Mouse (Mus musculus) midbrain, embryonic 14.5 days (tissue): ENCODE data around the gene Rab20. TPM values are rescaled to one million over a fixed set of nuclear protein-coding genes. Genes with fewer than 3 reads are reported as not detected.
"Not testable (repeated sequence)": the region's sequence is repeated elsewhere in the genome, so short reads cannot be mapped to it uniquely, and the experiment has no call there.

Experiments
- ATAC-seq: fragments of 200-750 bp; cut with Nextera tagmentation; 2 replicates; pipeline ENCODE4 v1.8.0; 2017; ENCODE audit warnings: moderate number of reproducible peaks, moderate library complexity; ENCODE audit not compliant: low FRiP score, low TSS enrichment
- DNase-seq: peaks from one replicate; pipeline ENCODE4 v3.0.0-alpha.2; 2015
- H3K27ac ChIP-seq: fragments of 300-500 bp; sonication (generic); replicated peaks from 2 replicates; pipeline ENCODE4 v1.5.1; 2014; ENCODE audit warnings: mild to moderate bottlenecking, low read depth, low read length, moderate library complexity
- H3K27me3 ChIP-seq: fragments of 300-500 bp; sonication (generic); 2 replicates; pipeline ENCODE4 v1.6.1; 2014; ENCODE audit warnings: low read length, control low read depth, mixed read lengths; ENCODE audit not compliant: control insufficient read depth, insufficient read depth
- H3K36me3 ChIP-seq: fragments of 300-500 bp; sonication (generic); 2 replicates; pipeline ENCODE4 v1.6.1; 2014; ENCODE audit warnings: low read length, control low read depth; ENCODE audit not compliant: control insufficient read depth, insufficient read depth
- H3K4me1 ChIP-seq: fragments of 300-500 bp; sonication (generic); 2 replicates; pipeline ENCODE4 v1.6.1; 2014; ENCODE audit warnings: mild to moderate bottlenecking, antibody characterized with exemption, low read length, control low read depth; ENCODE audit not compliant: control insufficient read depth, insufficient read depth
- H3K4me2 ChIP-seq: fragments of 300-500 bp; sonication (generic); 2 replicates; pipeline ENCODE4 v1.6.1; 2014; ENCODE audit warnings: mild to moderate bottlenecking, low read length, moderate library complexity
- H3K4me3 ChIP-seq: fragments of 300-500 bp; sonication (generic); replicated peaks from 2 replicates; pipeline ENCODE4 v1.5.1; 2014; ENCODE audit warnings: low read depth, low read length
- H3K9ac ChIP-seq: fragments of 300-500 bp; sonication (generic); replicated peaks from 2 replicates; pipeline ENCODE4 v1.6.1; 2014; ENCODE audit warnings: mild to moderate bottlenecking, low read length, moderate library complexity
- H3K9me3 ChIP-seq: fragments of 300-500 bp; sonication (generic); 2 replicates; pipeline ENCODE4 v1.6.1; 2016; ENCODE audit warnings: low read length, control low read depth, mixed read lengths; ENCODE audit not compliant: control insufficient read depth
- WGBS: fragments of 180-500 bp; shearing (Covaris S2); extraction: QIAGEN DNeasy Blood & Tissue Kit; methylation state at CpG from one replicate; pipeline ENCODE4 v1.1.7; 2014; 5-methylcytosine and 5-hydroxymethylcytosine counted together
- polyA plus RNA-seq: library from polyadenylated mRNA; unstranded; fragments of >200 nt; fragmentation: Nextera tagmentation; extraction: Ambion mirVana; gene quantifications from 2 replicates; pipeline ENCODE4 v1.2.1, GENCODE M21; 2014

The Rab20 gene
- polyA plus RNA-seq, 1 experiment from 2014 or later: 0.25 TPM

DNA sequence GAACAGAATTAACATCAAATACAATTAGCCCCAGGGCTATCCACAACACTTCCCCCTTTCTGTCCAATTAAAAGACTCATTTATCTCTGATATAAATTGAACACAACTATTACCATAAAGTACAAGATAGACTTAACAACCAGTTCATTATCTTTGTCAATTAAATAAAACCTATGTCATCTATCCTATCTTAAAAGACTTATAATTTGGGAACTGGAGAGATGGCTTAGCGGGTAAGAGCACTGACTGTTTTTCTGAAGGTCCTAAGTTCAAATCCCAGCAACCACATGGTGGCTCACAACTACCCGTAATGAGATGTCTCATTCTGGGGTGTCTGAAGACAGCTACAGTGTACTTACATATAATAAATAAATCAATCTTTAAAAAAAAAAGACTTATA is 13.8 kb upstream of the Rab20 start:
- ATAC-seq, H3K27ac ChIP-seq, H3K9ac ChIP-seq, H3K27me3 ChIP-seq, H3K4me2 ChIP-seq, H3K4me3 ChIP-seq, H3K4me1 ChIP-seq, H3K36me3 ChIP-seq, H3K9me3 ChIP-seq, DNase-seq: not testable (repeated sequence)
- 84% methylated on average over 2 of the region's 2 CpGs for WGBS

GRCm38 (mm10) chr8:11487229-11487628 is 8.7 kb upstream of the Rab20 start:
- Histone ChIP-seq H3K4me1 (no peaks in the 10 kb centered on the region), H3K4me2 (no peak overlapping the region), H3K9me3 (no peaks in the 10 kb centered on the region), H3K36me3 (no peaks in the 10 kb centered on the region), H3K27me3 (0 out of 2 replicates have a peak, but pooled peaks cover 3% of the 10 kb centered on the region), H3K4me3 (no peak overlapping the region), H3K9ac (no peak overlapping the region), H3K27ac (no peak overlapping the region)
- WGBS: 74% methylated on average over 4 of the region's 4 CpGs
- ATAC-seq: no peak
- DNase-seq: no peak

GRCm38 (mm10) chr8:11486142-11486541 is 7.6 kb upstream of the Rab20 start:
- peak; percentile 87 for DNase-seq
- Histone ChIP-seq H3K4me2 (no peak overlapping the region), H3K9ac (no peak overlapping the region), H3K4me3 (no peak overlapping the region), H3K27ac (no peak overlapping the region), H3K27me3 (0 out of 2 replicates have a peak, but pooled peaks cover 3% of the 10 kb centered on the region), H3K9me3 (no peaks in the 10 kb centered on the region), H3K4me1 (no peaks in the 10 kb centered on the region), H3K36me3 (no peaks in the 10 kb centered on the region)
- ATAC-seq: peak; percentile 24; the same call in 1 of the 2 replicates
- WGBS: 24% methylated on average over 7 of the region's 7 CpGs

- Histone ChIP-seq H3K36me3 (no peaks in the 10 kb centered on the region), H3K4me2 (no peak overlapping the region), H3K27ac (no peak overlapping the region), H3K9ac (no peak overlapping the region), H3K27me3 (peaks cover 33% of the 10 kb centered on the region), H3K4me3 (no peak overlapping the region), H3K4me1 (peaks cover 10% of the 10 kb centered on the region), H3K9me3 (no peaks in the 10 kb centered on the region)
- ATAC-seq (no peak), DNase-seq (no peak)
- WGBS: 83% methylated on average over 3 of the region's 3 CpGs
Measured at GRCm38 (mm10) chr8:11482537-11482936, 4.0 kb upstream of the Rab20 start.

- H3K27me3 ChIP-seq: peaks cover 38% of the 10 kb centered on the region
- ATAC-seq: no peak
Measured at GRCm38 (mm10) chr8:11481876-11482275, 3.4 kb upstream of the Rab20 start.

GRCm38 (mm10) chr8:11479591-11479990 is 1.1 kb upstream of the Rab20 start:
- H3K9me3 ChIP-seq: no peaks in the 10 kb centered on the region
- no peak overlapping the region for H3K4me3 ChIP-seq
- peaks cover 56% of the 10 kb centered on the region for H3K27me3 ChIP-seq
- no peak for DNase-seq
- WGBS: 4% methylated on average over 14 of the region's 14 CpGs
- no peak overlapping the region for H3K27ac ChIP-seq
- H3K4me1 ChIP-seq: peaks cover 14% of the 10 kb centered on the region
- H3K36me3 ChIP-seq: no peaks in the 10 kb centered on the region
- no peak for ATAC-seq
- H3K9ac ChIP-seq: no peak overlapping the region
- no peak overlapping the region for H3K4me2 ChIP-seq

More at GRCm38 (mm10) chr8:11481876-11482275, 3.4 kb upstream of the Rab20 start:
- no peak overlapping the region for H3K4me3 ChIP-seq
- H3K9me3 ChIP-seq: no peaks in the 10 kb centered on the region
- H3K36me3 ChIP-seq: no peaks in the 10 kb centered on the region
- H3K4me1 ChIP-seq: peaks cover 10% of the 10 kb centered on the region
- H3K27ac ChIP-seq: no peak overlapping the region
- WGBS: 70% methylated on average over 3 of the region's 3 CpGs
- H3K9ac ChIP-seq: no peak overlapping the region
- H3K4me2 ChIP-seq: no peak overlapping the region
- no peak for DNase-seq

- DNase-seq (no peak), ATAC-seq (no peak; the same call in 1 of the 2 replicates)
- Histone ChIP-seq H3K27me3 (peaks cover 58% of the 10 kb centered on the region), H3K4me1 (peaks cover 14% of the 10 kb centered on the region), H3K9me3 (no peaks in the 10 kb centered on the region), H3K4me2 (peak overlapping the region; percentile 89), H3K27ac (no peak overlapping the region), H3K36me3 (no peaks in the 10 kb centered on the region), H3K4me3 (peak overlapping the region; percentile 43), H3K9ac (no peak overlapping the region)
- 2% methylated on average over 23 of the region's 23 CpGs for WGBS
Measured at GRCm38 (mm10) chr8:11478807-11479527, 457 bp upstream of the Rab20 start.

- H3K36me3 ChIP-seq: no peaks in the 10 kb centered on the region
- no peak overlapping the region for H3K9ac ChIP-seq
- WGBS: 4% methylated on average over 9 of the region's 9 CpGs
- ATAC-seq (no peak), DNase-seq (no peak)
- peaks cover 58% of the 10 kb centered on the region for H3K27me3 ChIP-seq
- no peak overlapping the region for H3K27ac ChIP-seq
- no peaks in the 10 kb centered on the region for H3K9me3 ChIP-seq
- H3K4me3 ChIP-seq: 0 out of 2 replicates have a peak overlapping the region, but pooled peaks have one; percentile 5
- peak overlapping the region; percentile 29; the same call in 1 of the 2 replicates for H3K4me2 ChIP-seq
- H3K4me1 ChIP-seq: peaks cover 14% of the 10 kb centered on the region
Measured at GRCm38 (mm10) chr8:11477178-11477553, 1.3 kb downstream of the Rab20 start.
